Mouse (Mus musculus): ENCODE results near the gene Gm17660. TPM values are rescaled to one million over a fixed set of nuclear protein-coding genes. Genes with fewer than 3 reads are reported as not detected.

Gene Gm17660
- total and polyA plus RNA-seq, 3 experiments, result not detected

- Histone ChIP-seq H3K36me3 (ENCODE audit: control insufficient read depth in 1 of 2, insufficient read depth in 2 of 2, low read length in 2 of 2) (no peaks in the 10 kb centered on the region), H3K9me3 (replicated peaks; ENCODE audit: insufficient read depth, low read length) (no peaks in the 10 kb centered on the region), H3K4me3 (ENCODE audit: control insufficient read depth in 1 of 2, insufficient read depth in 1 of 2, low read depth in 2 of 2, low read length in 2 of 2) (no peak overlapping the region), H3K27ac (ENCODE audit: control insufficient read depth, low read depth, low read length) (no peak overlapping the region), H3K9ac (ENCODE audit: control insufficient read depth, low read depth, low read length, poor library complexity, severe bottlenecking) (no peak overlapping the region), H3K27me3 (ENCODE audit: control insufficient read depth in 1 of 2, insufficient read depth in 2 of 2, low read length in 2 of 2) (no peaks in the 10 kb centered on the region), H3K79me2 (ENCODE audit: control insufficient read depth, insufficient read depth, low read length, poor library complexity) (no peaks in the 10 kb centered on the region), H3K4me1 (ENCODE audit: control insufficient read depth in 1 of 2, insufficient read depth in 2 of 2, low read length in 2 of 2) (no peaks in the 10 kb centered on the region)
- peak; percentile 72 for DNase-seq (ENCODE audit: low read depth, low spot score)
- TF ChIP-seq POLR2AphosphoS2 (IDR thresholded peaks at IDR 0.05; ENCODE audit: low read length) (no peak), RCOR1 (IDR thresholded peaks at IDR 0.05; ENCODE audit: low read depth, low read length) (no peak), JUND (IDR thresholded peaks at IDR 0.05; ENCODE audit: low read depth, low read length) (no peak), RAD21 (IDR thresholded peaks at IDR 0.05; ENCODE audit: low read depth, low read length) (peak; percentile 65), MAX (IDR thresholded peaks at IDR 0.05; ENCODE audit: low read length) (no peak), ELF1 (IDR thresholded peaks at IDR 0.05; ENCODE audit: low read depth, low read length) (no peak), UBTF (IDR thresholded peaks at IDR 0.05; ENCODE audit: borderline replicate concordance, insufficient read depth, low read depth, low read length) (no peak), BHLHE40 (IDR thresholded peaks at IDR 0.05; ENCODE audit: borderline replicate concordance, low read depth, low read length) (no peak), USF1 (IDR thresholded peaks at IDR 0.05; ENCODE audit: low read depth, low read length) (no peak), USF2 (IDR thresholded peaks at IDR 0.05; ENCODE audit: borderline replicate concordance in 1 of 2, insufficient read depth in 1 of 2, low read depth in 1 of 2, low read length in 2 of 2) (no peak), CHD2 (IDR thresholded peaks at IDR 0.05; ENCODE audit: low read length) (no peak), ZC3H11A (IDR thresholded peaks at IDR 0.05; ENCODE audit: low read depth, low read length) (peak; percentile 61), ZNF384 (IDR thresholded peaks at IDR 0.05; ENCODE audit: low read depth, low read length) (peak; percentile 79), NRF1 (IDR thresholded peaks at IDR 0.05; ENCODE audit: insufficient read depth, low read depth, low read length, poor library complexity, severe bottlenecking) (no peak), CTCF (IDR thresholded peaks at IDR 0.05 in 2 of 3, conservative IDR thresholded peaks at IDR 0.05 in 1 of 3; ENCODE audit: control insufficient read depth in 1 of 3, insufficient read depth in 1 of 3, low read depth in 2 of 3, low read length in 3 of 3, poor library complexity in 1 of 3, severe bottlenecking in 1 of 3) (peak; percentile 73 to 89 (median 76)), SMC3 (IDR thresholded peaks at IDR 0.05; ENCODE audit: low read depth, low read length) (peak; percentile 91), MYB (IDR thresholded peaks at IDR 0.05; ENCODE audit: low read depth, low read length) (no peak)
Observed at GRCm38 (mm10) chr5:104074388-104074787, 3.0 kb downstream of the Gm17660 start.

- no peak for DNase-seq (ENCODE audit: low read depth, low spot score)
- no peaks in the 10 kb centered on the region for H3K4me1 ChIP-seq (ENCODE audit: control insufficient read depth in 1 of 2, insufficient read depth in 2 of 2, low read length in 2 of 2)
Observed at GRCm38 (mm10) chr5:104073602-104074001, 3.8 kb downstream of the Gm17660 start.

More at GRCm38 (mm10) chr5:104073602-104074001, 3.8 kb downstream of the Gm17660 start:
- Histone ChIP-seq H3K79me2 (ENCODE audit: control insufficient read depth, insufficient read depth, low read length, poor library complexity) (no peaks in the 10 kb centered on the region), H3K9me3 (replicated peaks; ENCODE audit: insufficient read depth, low read length) (no peaks in the 10 kb centered on the region), H3K27me3 (ENCODE audit: control insufficient read depth in 1 of 2, insufficient read depth in 2 of 2, low read length in 2 of 2) (no peaks in the 10 kb centered on the region), H3K36me3 (ENCODE audit: control insufficient read depth in 1 of 2, insufficient read depth in 2 of 2, low read length in 2 of 2) (no peaks in the 10 kb centered on the region), H3K9ac (ENCODE audit: control insufficient read depth, low read depth, low read length, poor library complexity, severe bottlenecking) (no peak overlapping the region), H3K27ac (ENCODE audit: control insufficient read depth, low read depth, low read length) (no peak overlapping the region), H3K4me3 (ENCODE audit: control insufficient read depth in 1 of 2, insufficient read depth in 1 of 2, low read depth in 2 of 2, low read length in 2 of 2) (no peak overlapping the region)
- TF ChIP-seq ELF1 (IDR thresholded peaks at IDR 0.05; ENCODE audit: low read depth, low read length) (no peak), SIN3A (IDR thresholded peaks at IDR 0.05; ENCODE audit: low read length) (no peak), E2F4 (IDR thresholded peaks at IDR 0.05; ENCODE audit: borderline replicate concordance, low read depth, low read length) (no peak), USF1 (IDR thresholded peaks at IDR 0.05; ENCODE audit: low read depth, low read length) (no peak), RCOR1 (IDR thresholded peaks at IDR 0.05; ENCODE audit: low read depth, low read length) (no peak), MYC (IDR thresholded peaks at IDR 0.05; ENCODE audit: low read depth, low read length) (no peak), POLR2AphosphoS2 (IDR thresholded peaks at IDR 0.05; ENCODE audit: low read length) (no peak), MXI1 (IDR thresholded peaks at IDR 0.05; ENCODE audit: low read depth, low read length) (no peak), GABPA (IDR thresholded peaks at IDR 0.05; ENCODE audit: low read depth, low read length) (no peak), MEF2A (IDR thresholded peaks at IDR 0.05; ENCODE audit: extremely low read depth, insufficient replicate concordance, low read depth, low read length, poor library complexity, severe bottlenecking) (no peak), MYB (IDR thresholded peaks at IDR 0.05; ENCODE audit: low read depth, low read length) (no peak), CHD1 (IDR thresholded peaks at IDR 0.05; ENCODE audit: low read depth, low read length) (no peak), JUND (IDR thresholded peaks at IDR 0.05; ENCODE audit: low read depth, low read length) (no peak), NRF1 (IDR thresholded peaks at IDR 0.05; ENCODE audit: insufficient read depth, low read depth, low read length, poor library complexity, severe bottlenecking) (no peak), KAT2A (conservative IDR thresholded peaks at IDR 0.05; ENCODE audit: low read depth, low read length) (no peak), UBTF (IDR thresholded peaks at IDR 0.05; ENCODE audit: borderline replicate concordance, insufficient read depth, low read depth, low read length) (no peak), MAX (IDR thresholded peaks at IDR 0.05; ENCODE audit: low read length) (no peak), ZKSCAN1 (IDR thresholded peaks at IDR 0.05; ENCODE audit: low read depth, low read length) (no peak), POLR2A (IDR thresholded peaks at IDR 0.05; ENCODE audit: control insufficient read depth in 1 of 2, insufficient read depth in 1 of 2, low read depth in 1 of 2, low read length in 2 of 2, poor library complexity in 1 of 2) (no peak)
